Mouse (Mus musculus) forebrain, embryonic 14.5 days (tissue): ENCODE measurements around the gene Dcaf5. TPM values are rescaled to one million over a fixed set of nuclear protein-coding genes. Genes with fewer than 3 reads are reported as not detected.
"Not testable (repeated sequence)": the region's sequence is repeated elsewhere in the genome, so short reads cannot be mapped to it uniquely, and the experiment has no call there.

ENCODE experiments used
- ATAC-seq: fragments of 200-750 bp; cut with Nextera tagmentation; 2 replicates; pipeline ENCODE4 v1.8.0; 2017; ENCODE audit warnings: mild to moderate bottlenecking, moderate library complexity
- DNase-seq: peaks from one replicate; pipeline ENCODE4 v3.0.0-alpha.2; 2015; ENCODE audit warnings: low spot score
- H3K27ac ChIP-seq: fragments of 300-500 bp; sonication (generic); 2 replicates; pipeline ENCODE4 v1.5.1; 2014; ENCODE audit warnings: low read depth, mild to moderate bottlenecking, control low read depth, low read length, moderate library complexity
- H3K27me3 ChIP-seq: fragments of 300-500 bp; sonication (generic); replicated peaks from 2 replicates; pipeline ENCODE4 v1.6.1; 2014; ENCODE audit warnings: low read length, control low read depth, mixed read lengths; ENCODE audit not compliant: control insufficient read depth, insufficient read depth
- H3K36me3 ChIP-seq: fragments of 300-500 bp; sonication (generic); 2 replicates; pipeline ENCODE4 v1.6.1; 2014; ENCODE audit warnings: low read length, control low read depth; ENCODE audit not compliant: control insufficient read depth, insufficient read depth
- H3K4me1 ChIP-seq: fragments of 300-500 bp; sonication (generic); 2 replicates; pipeline ENCODE4 v1.6.1; 2014; ENCODE audit warnings: antibody characterized with exemption, low read length, control low read depth; ENCODE audit not compliant: control insufficient read depth, insufficient read depth
- H3K4me2 ChIP-seq: fragments of 300-500 bp; sonication (generic); 2 replicates; pipeline ENCODE4 v1.6.1; 2014; ENCODE audit warnings: mild to moderate bottlenecking, control low read depth, low read length
- H3K4me3 ChIP-seq: fragments of 300-500 bp; sonication (generic); 2 replicates; pipeline ENCODE4 v1.5.1; 2014; ENCODE audit warnings: low read depth, low read length, control low read depth
- H3K9ac ChIP-seq: fragments of 300-500 bp; sonication (generic); 2 replicates; pipeline ENCODE4 v1.6.1; 2014; ENCODE audit warnings: mild to moderate bottlenecking, low read length, control low read depth, moderate library complexity
- H3K9me3 ChIP-seq: fragments of 300-500 bp; sonication (generic); replicated peaks from 2 replicates; pipeline ENCODE4 v1.6.1; 2016; ENCODE audit warnings: low read length, control low read depth, mixed read lengths; ENCODE audit not compliant: control insufficient read depth
- WGBS: fragments of 180-500 bp; shearing (Covaris S2); extraction: QIAGEN DNeasy Blood & Tissue Kit; methylation state at CpG from one replicate; pipeline ENCODE4 v1.1.7; 2014; 5-methylcytosine and 5-hydroxymethylcytosine counted together
- polyA plus RNA-seq: library from polyadenylated mRNA; unstranded; fragments of >200 nt; fragmentation: Nextera tagmentation; extraction: Ambion mirVana; gene quantifications from 2 replicates; pipeline ENCODE4 v1.2.1, GENCODE M21; 2014

Gene Dcaf5
- polyA plus RNA-seq, 1 experiment from 2014 or later, result 17.7 TPM

DNA sequence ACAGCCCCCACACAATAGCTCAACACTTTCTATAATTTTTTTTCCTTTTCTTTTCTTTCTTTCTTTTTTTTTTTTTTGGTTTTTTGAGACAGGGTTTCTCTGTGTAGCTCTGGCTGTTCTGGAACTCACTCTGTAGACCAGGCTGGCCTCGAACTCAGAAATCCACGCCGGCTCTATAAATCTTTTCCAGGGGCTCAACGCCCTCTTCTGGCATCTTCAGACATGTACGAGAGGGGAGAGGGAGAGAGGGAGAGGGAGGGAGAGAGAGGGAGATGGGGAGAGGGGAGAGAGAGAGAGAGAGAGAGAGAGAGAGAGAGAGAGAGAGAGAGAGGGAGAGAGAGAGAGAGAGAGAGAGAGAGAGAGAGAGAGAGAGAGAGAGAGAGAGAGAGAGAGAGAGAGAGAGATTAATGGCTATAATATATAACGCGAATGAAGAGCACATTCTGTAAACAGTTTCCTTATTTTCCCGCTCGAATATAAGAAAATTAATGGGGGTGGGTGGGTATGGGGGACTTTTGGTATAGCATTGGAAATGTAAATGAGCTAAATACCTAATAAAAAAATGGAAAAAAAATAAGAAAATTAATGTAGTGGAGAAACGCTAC is 26.0 kb upstream of the Dcaf5 start:
- not testable (repeated sequence) for H3K9ac ChIP-seq, H3K9me3 ChIP-seq, H3K4me1 ChIP-seq, H3K27me3 ChIP-seq, H3K36me3 ChIP-seq
- Histone ChIP-seq H3K4me3 (peak overlapping the region; percentile 82), H3K4me2 (peak overlapping the region; percentile 87), H3K27ac (peak overlapping the region; percentile 49; the same call in 1 of the 2 replicates)
- WGBS, result 11% methylated on average over 10 of the region's 10 CpGs
- ATAC-seq, result peak; percentile 5; the same call in 1 of the 2 replicates
- DNase-seq, result peak; percentile 54

GRCm38 (mm10) chr12:80458033-80458432 is 21.6 kb upstream of the Dcaf5 start:
- DNase-seq (no peak), ATAC-seq (no peak)
- Histone ChIP-seq H3K4me1 (no peaks in the 10 kb centered on the region), H3K36me3 (no peaks in the 10 kb centered on the region), H3K9me3 (no peaks in the 10 kb centered on the region), H3K4me3 (no peak overlapping the region), H3K4me2 (no peak overlapping the region), H3K27me3 (no peaks in the 10 kb centered on the region), H3K27ac (no peak overlapping the region), H3K9ac (no peak overlapping the region)
- WGBS, result 63% methylated on average over 5 of the region's 5 CpGs

DNA sequence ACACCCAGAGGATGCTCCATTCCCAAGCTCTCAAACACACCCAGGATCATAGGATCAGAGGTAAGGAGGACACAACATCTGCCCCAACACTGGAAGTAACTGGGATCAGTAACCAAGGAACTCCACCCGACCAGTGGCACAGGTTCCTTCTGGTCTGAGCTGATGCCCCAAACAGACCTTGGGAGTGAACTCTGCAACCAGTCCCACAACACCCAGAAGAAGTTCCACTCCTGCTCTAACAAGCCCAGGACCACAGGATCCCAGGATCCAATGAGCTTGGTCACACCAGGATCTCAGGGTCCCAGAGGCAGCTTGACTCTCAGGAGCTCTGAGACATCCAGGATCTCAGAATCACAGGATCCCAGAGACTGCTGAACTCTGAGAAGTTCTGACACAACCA is 17.1 kb upstream of the Dcaf5 start:
- Histone ChIP-seq H3K9me3 (no peaks in the 10 kb centered on the region), H3K4me1 (no peaks in the 10 kb centered on the region), H3K4me2 (no peak overlapping the region), H3K4me3 (no peak overlapping the region), H3K27me3 (no peaks in the 10 kb centered on the region), H3K27ac (no peak overlapping the region), H3K36me3 (no peaks in the 10 kb centered on the region), H3K9ac (no peak overlapping the region)
- ATAC-seq, result no peak
- 96% methylated on average over 1 of the region's 1 CpGs for WGBS
- DNase-seq, result no peak

- Histone ChIP-seq H3K4me1 (no peaks in the 10 kb centered on the region), H3K27ac (no peak overlapping the region), H3K4me2 (no peak overlapping the region), H3K9ac (no peak overlapping the region), H3K4me3 (no peak overlapping the region), H3K9me3 (no peaks in the 10 kb centered on the region), H3K36me3 (no peaks in the 10 kb centered on the region), H3K27me3 (no peaks in the 10 kb centered on the region)
- no peak for ATAC-seq
- DNase-seq, result no peak
- 87% methylated on average over 9 of the region's 9 CpGs for WGBS
Observed at GRCm38 (mm10) chr12:80444525-80445109, 8.2 kb upstream of the Dcaf5 start.

DNA sequence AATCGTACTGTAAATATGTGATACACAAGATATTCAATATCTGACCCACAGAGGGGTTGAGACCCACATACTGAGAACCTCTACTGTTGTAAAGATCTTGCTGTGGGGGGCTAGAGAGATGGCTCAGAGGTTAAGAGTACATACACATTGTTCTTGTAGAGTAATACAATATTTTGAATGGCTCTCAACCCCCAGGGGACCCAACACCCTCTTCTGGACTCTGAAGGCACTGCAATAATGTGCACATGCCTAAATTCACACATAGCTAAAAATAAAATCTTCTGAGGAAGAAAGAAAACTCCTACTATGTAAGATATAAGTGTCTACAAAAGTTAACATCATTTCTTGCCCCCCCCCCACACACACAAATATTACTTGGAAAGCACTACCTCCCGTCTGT is 4.6 kb upstream of the Dcaf5 start:
- ATAC-seq (no peak), DNase-seq (no peak)
- Histone ChIP-seq H3K4me1 (no peaks in the 10 kb centered on the region), H3K9me3 (no peaks in the 10 kb centered on the region), H3K4me3 (no peak overlapping the region), H3K4me2 (no peak overlapping the region), H3K9ac (no peak overlapping the region), H3K36me3 (no peaks in the 10 kb centered on the region), H3K27ac (no peak overlapping the region), H3K27me3 (no peaks in the 10 kb centered on the region)
- 83% methylated on average over 2 of the region's 2 CpGs for WGBS

- H3K4me3 ChIP-seq, result peak overlapping the region; percentile 87
- peak overlapping the region; percentile 94 for H3K27ac ChIP-seq
- no peaks in the 10 kb centered on the region for H3K9me3 ChIP-seq
- peaks cover 4% of the 10 kb centered on the region; the same call in 1 of the 2 replicates for H3K4me1 ChIP-seq
- no peak for ATAC-seq
- H3K36me3 ChIP-seq, result no peaks in the 10 kb centered on the region
- 31% methylated on average over 4 of the region's 4 CpGs for WGBS
- peak overlapping the region; percentile 95 for H3K9ac ChIP-seq
- DNase-seq, result no peak
- peak overlapping the region; percentile 69 for H3K4me2 ChIP-seq
- no peaks in the 10 kb centered on the region for H3K27me3 ChIP-seq
Observed at GRCm38 (mm10) chr12:80437051-80437675, 762 bp upstream of the Dcaf5 start.

DNA sequence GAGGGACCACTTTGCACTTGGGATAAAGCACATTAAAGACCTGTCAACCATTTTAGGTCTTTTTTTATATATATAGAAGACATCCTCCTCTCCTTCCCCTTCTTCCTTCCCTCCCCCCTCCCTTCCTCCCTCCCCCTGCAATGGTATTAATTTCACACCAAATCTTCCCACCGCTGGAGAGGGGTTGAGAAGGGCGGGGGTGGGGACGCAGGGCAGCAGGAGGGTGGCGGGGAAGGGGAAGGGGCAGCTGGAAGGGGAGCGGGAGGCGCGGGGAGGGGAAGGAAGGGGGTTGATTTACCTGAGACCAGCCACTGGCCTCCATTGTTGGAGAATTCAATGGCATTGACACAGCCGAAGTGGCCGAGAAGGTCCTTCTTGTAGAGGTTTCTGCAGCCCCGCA is 514 bp downstream of the Dcaf5 start:
- ATAC-seq, result peak; percentile 33
- no peaks in the 10 kb centered on the region for H3K9me3 ChIP-seq
- peak; percentile 45 for DNase-seq

DNA sequence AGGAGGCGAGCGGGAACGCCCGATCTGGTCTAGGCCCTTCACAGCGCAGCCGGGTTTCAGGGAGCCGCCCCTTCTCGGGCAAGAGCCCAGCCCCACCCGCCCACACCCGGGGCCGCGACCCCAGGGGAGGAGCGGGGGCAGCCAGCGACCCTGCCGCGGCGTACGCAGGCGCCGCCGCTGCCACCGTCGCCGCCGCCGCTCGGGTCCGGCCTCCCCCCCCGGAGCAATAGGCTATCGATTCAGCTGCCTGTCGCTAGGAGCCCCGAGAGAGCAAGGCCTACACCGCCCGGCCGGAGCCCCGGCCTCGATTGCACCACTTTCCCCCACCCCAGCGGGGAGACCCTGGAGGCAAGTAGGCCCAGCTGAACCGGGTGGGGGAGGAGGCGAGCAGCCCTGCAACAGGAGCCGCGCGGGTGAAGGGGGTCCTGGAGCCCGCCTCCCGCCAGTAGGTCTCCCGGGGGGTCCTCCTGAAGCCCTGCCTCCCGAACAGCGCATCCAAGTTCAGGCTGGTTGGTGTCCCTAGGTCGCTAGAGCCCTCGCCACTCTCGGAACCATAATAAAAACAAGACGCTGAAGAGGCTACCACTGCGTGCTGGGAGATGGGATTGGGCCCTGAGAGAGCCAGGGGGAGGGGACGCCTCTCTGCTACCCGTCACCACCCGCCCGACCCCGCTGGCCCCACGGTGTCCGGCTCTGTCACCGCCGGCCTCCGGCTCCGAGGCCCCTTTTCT is 1.3 kb downstream of the Dcaf5 start:
- H3K4me1 ChIP-seq, result peaks cover 4% of the 10 kb centered on the region; the same call in 1 of the 2 replicates
- H3K27me3 ChIP-seq, result no peaks in the 10 kb centered on the region
- H3K9me3 ChIP-seq, result no peaks in the 10 kb centered on the region
- peak overlapping the region; percentile 87 for H3K4me3 ChIP-seq
- peak; percentile 68 for ATAC-seq
- H3K36me3 ChIP-seq, result no peaks in the 10 kb centered on the region
- under 1% methylated on average over 37 of the region's 64 CpGs for WGBS
- H3K27ac ChIP-seq, result peak overlapping the region; percentile 94
- peak overlapping the region; percentile 95 for H3K9ac ChIP-seq
- H3K4me2 ChIP-seq, result peak overlapping the region; percentile 69
- DNase-seq, result peak; percentile 76

More for the DNA sequence above, 514 bp downstream of the Dcaf5 start:
- peak overlapping the region; percentile 87 for H3K4me3 ChIP-seq
- 2% methylated on average over 7 of the region's 10 CpGs for WGBS
- no peaks in the 10 kb centered on the region for H3K36me3 ChIP-seq
- no peaks in the 10 kb centered on the region for H3K27me3 ChIP-seq
- peak overlapping the region; percentile 69 for H3K4me2 ChIP-seq
- H3K9ac ChIP-seq, result peak overlapping the region; percentile 95
- H3K27ac ChIP-seq, result peak overlapping the region; percentile 94
- peaks cover 4% of the 10 kb centered on the region; the same call in 1 of the 2 replicates for H3K4me1 ChIP-seq
